Mouse (Mus musculus) cortical plate, adult 2 months (tissue): ENCODE results near the gene Susd1. TPM values are rescaled to one million over a fixed set of nuclear protein-coding genes. Genes with fewer than 3 reads are reported as not detected.

Experiments
- H3K27ac ChIP-seq: fragments of 200-500 bp; 2 replicates; pipeline ENCODE4 v1.5.1; 2012; ENCODE audit warnings: low read length, control low read depth, inconsistent platforms; ENCODE audit not compliant: insufficient read depth
- H3K4me1 ChIP-seq: fragments of 200-500 bp; 2 replicates; pipeline ENCODE4 v1.6.1; 2011; ENCODE audit warnings: low read length; ENCODE audit not compliant: control insufficient read depth, insufficient read depth
- H3K4me3 ChIP-seq: fragments of 200-500 bp; 2 replicates; pipeline ENCODE4 v1.5.1; 2011; ENCODE audit warnings: mild to moderate bottlenecking, low read length, control low read depth; ENCODE audit not compliant: insufficient read depth
- CTCF ChIP-seq: fragments of 200-500 bp; IDR thresholded peaks from 2 replicates; pipeline ENCODE4 v1.5.1; 2011; ENCODE audit warnings: mild to moderate bottlenecking, control low read depth, low read length; ENCODE audit not compliant: insufficient read depth; ENCODE audit errors: extremely low read depth
- POLR2A ChIP-seq: fragments of 200-500 bp; IDR thresholded peaks from 2 replicates; pipeline ENCODE4 v1.6.1; 2011; ENCODE audit warnings: mild to moderate bottlenecking, low read length, control low read depth; ENCODE audit not compliant: insufficient read depth; ENCODE audit errors: extremely low read depth
- polyA plus RNA-seq: library from polyadenylated mRNA; depleted of rRNA; stranded (reverse); fragments of >200 nt; gene quantifications from 2 replicates; pipeline ENCODE4 v1.2.3, GENCODE M21; 2012

Gene Susd1
- polyA plus RNA-seq, 1 experiment = 12.8 TPM

GRCm38 (mm10) chr4:59439041-59439440, 608 bp upstream of the Susd1 start:
- no peak overlapping the region for H3K27ac ChIP-seq
- TF ChIP-seq CTCF = no peak
- no peak for TF ChIP-seq POLR2A
- no peak overlapping the region; the same call in 1 of the 2 replicates for H3K4me3 ChIP-seq
- H3K4me1 ChIP-seq = no peaks in the 10 kb centered on the region

- no peak overlapping the region for H3K4me3 ChIP-seq
- TF ChIP-seq CTCF (no peak), POLR2A (no peak)
- H3K27ac ChIP-seq = no peak overlapping the region
- no peaks in the 10 kb centered on the region for H3K4me1 ChIP-seq
Measured at GRCm38 (mm10) chr4:59435951-59436350, 2.5 kb downstream of the Susd1 start.

- H3K4me1 ChIP-seq = no peaks in the 10 kb centered on the region
- H3K4me3 ChIP-seq = no peak overlapping the region
- no peak for TF ChIP-seq POLR2A
- no peak for TF ChIP-seq CTCF
- no peak overlapping the region for H3K27ac ChIP-seq
Measured at GRCm38 (mm10) chr4:59434039-59434438, 4.4 kb downstream of the Susd1 start.

GRCm38 (mm10) chr4:59429128-59429527, 9.3 kb downstream of the Susd1 start:
- no peak overlapping the region for H3K27ac ChIP-seq
- H3K4me1 ChIP-seq = no peaks in the 10 kb centered on the region
- H3K4me3 ChIP-seq = no peak overlapping the region
- TF ChIP-seq POLR2A = no peak
- no peak for TF ChIP-seq CTCF

GRCm38 (mm10) chr4:59426429-59426828, 12.0 kb downstream of the Susd1 start:
- H3K4me1 ChIP-seq = no peaks in the 10 kb centered on the region
- H3K4me3 ChIP-seq = no peak overlapping the region
- no peak overlapping the region for H3K27ac ChIP-seq
- no peak for TF ChIP-seq POLR2A
- TF ChIP-seq CTCF = no peak

GRCm38 (mm10) chr4:59422808-59423207, 15.6 kb downstream of the Susd1 start:
- Histone ChIP-seq H3K27ac (no peak overlapping the region), H3K4me3 (no peak overlapping the region), H3K4me1 (no peaks in the 10 kb centered on the region)
- no peak for TF ChIP-seq CTCF
- TF ChIP-seq POLR2A = no peak

- no peak for TF ChIP-seq POLR2A
- no peak for TF ChIP-seq CTCF
- no peaks in the 10 kb centered on the region for H3K4me1 ChIP-seq
- no peak overlapping the region for H3K4me3 ChIP-seq
- H3K27ac ChIP-seq = no peak overlapping the region
Measured at GRCm38 (mm10) chr4:59422025-59422783, 16.2 kb downstream of the Susd1 start.

GRCm38 (mm10) chr4:59421369-59421746, 17.1 kb downstream of the Susd1 start:
- TF ChIP-seq POLR2A = no peak
- TF ChIP-seq CTCF = no peak

GRCm38 (mm10) chr4:59420695-59421368, 17.6 kb downstream of the Susd1 start:
- Histone ChIP-seq H3K27ac (no peak overlapping the region), H3K4me3 (no peak overlapping the region), H3K4me1 (no peaks in the 10 kb centered on the region)
- TF ChIP-seq CTCF (no peak), POLR2A (no peak)

More at GRCm38 (mm10) chr4:59421369-59421746, 17.1 kb downstream of the Susd1 start:
- H3K4me3 ChIP-seq = no peak overlapping the region
- no peak overlapping the region for H3K27ac ChIP-seq
- H3K4me1 ChIP-seq = no peaks in the 10 kb centered on the region

- Histone ChIP-seq H3K4me1 (no peaks in the 10 kb centered on the region), H3K27ac (no peak overlapping the region), H3K4me3 (no peak overlapping the region)
- TF ChIP-seq POLR2A = no peak
- no peak for TF ChIP-seq CTCF
Measured at GRCm38 (mm10) chr4:59419211-59419610, 19.2 kb downstream of the Susd1 start.
